Mouse (Mus musculus) ES-E14 (cell line): ENCODE results near the gene Itgb7. TPM values are rescaled to one million over a fixed set of nuclear protein-coding genes. Genes with fewer than 3 reads are reported as not detected.

ENCODE experiments used
- DNase-seq: peaks from one replicate; pipeline ENCODE4 v3.0.0-alpha.2; 2013; ENCODE audit warnings: low read depth, low spot score
- H3K27ac ChIP-seq: 2 replicates; pipeline ENCODE4 v1.5.1; 2012; ENCODE audit warnings: low read depth, mild to moderate bottlenecking, low read length, moderate library complexity, mixed read lengths; ENCODE audit not compliant: poor library complexity, insufficient read depth, severe bottlenecking
- H3K36me3 ChIP-seq: 2 replicates; pipeline ENCODE4 v1.6.1; 2012; ENCODE audit warnings: mild to moderate bottlenecking, low read length, moderate library complexity, mixed read lengths; ENCODE audit not compliant: control insufficient read depth, poor library complexity, insufficient read depth, severe bottlenecking
- H3K4me1 ChIP-seq, 2 experiments: fragments of 150-350 bp in 1 of 2; sonication (generic) in 1 of 2; 2 replicates each; pipeline ENCODE4 v1.6.1; 2012; ENCODE audit warnings: low read length in 2 of 2, mild to moderate bottlenecking in 1 of 2, mixed read lengths in 1 of 2; ENCODE audit not compliant: control insufficient read depth in 2 of 2, insufficient read depth in 2 of 2, poor library complexity in 1 of 2
- H3K4me3 ChIP-seq, 2 experiments: fragments of 150-350 bp in 1 of 2; sonication (generic) in 1 of 2; 2 replicates each; pipeline ENCODE4 v1.5.1; 2012; ENCODE audit warnings: low read length in 2 of 2, low read depth in 1 of 2, mild to moderate bottlenecking in 1 of 2, mixed read lengths in 1 of 2; ENCODE audit not compliant: insufficient read depth in 1 of 2, poor library complexity in 1 of 2, severe bottlenecking in 1 of 2
- H3K9ac ChIP-seq: 2 replicates; pipeline ENCODE4 v1.6.1; 2012; ENCODE audit warnings: low read depth, mild to moderate bottlenecking, low read length, mixed read lengths; ENCODE audit not compliant: poor library complexity, insufficient read depth, severe bottlenecking
- H3K9me3 ChIP-seq: fragments of 150-350 bp; sonication (generic); 2 replicates; pipeline ENCODE4 v1.6.1; 2012; ENCODE audit warnings: low read depth, mild to moderate bottlenecking, low read length; ENCODE audit not compliant: control insufficient read depth, insufficient read depth
- CHD2 ChIP-seq: IDR thresholded peaks from 2 replicates; pipeline ENCODE4 v1.6.1; 2014; ENCODE audit warnings: mild to moderate bottlenecking, low read depth, low read length, inconsistent platforms
- HCFC1 ChIP-seq: IDR thresholded peaks from 2 replicates; pipeline ENCODE4 v1.6.1; 2012; ENCODE audit warnings: low read length, inconsistent platforms, borderline replicate concordance; ENCODE audit not compliant: insufficient read depth
- MAFK ChIP-seq: IDR thresholded peaks from 2 replicates; pipeline ENCODE4 v1.6.1; 2014; ENCODE audit warnings: mild to moderate bottlenecking, low read depth, low read length, inconsistent platforms; ENCODE audit not compliant: insufficient read depth
- ZC3H11A ChIP-seq: IDR thresholded peaks from 2 replicates; pipeline ENCODE4 v1.6.1; 2012; ENCODE audit warnings: low read depth, mild to moderate bottlenecking, inconsistent platforms, low read length, borderline replicate concordance
- ZNF384 ChIP-seq: IDR thresholded peaks from 2 replicates; pipeline ENCODE4 v1.6.1; 2012; ENCODE audit warnings: low read depth, low read length, inconsistent platforms
- in situ Hi-C, 2 experiments: fragments of 600-800 bp; cut with MboI; formaldehyde crosslinking; loops; one replicate each; pipeline ENCODE4 v1.15.1; 2025; ENCODE audit warnings: low sequenced_read_pairs in 2 of 2, inconsistent platforms in 1 of 2; ENCODE audit not compliant: unreplicated experiment in 2 of 2
- total RNA-seq: library from RNA; depleted of rRNA; stranded (reverse); fragments of 300-350 nt; gene quantifications from 2 replicates; pipeline ENCODE4 v1.2.3, GENCODE M21; 2012

Gene Itgb7
- total RNA-seq, 1 experiment: 34.0 TPM

DNA sequence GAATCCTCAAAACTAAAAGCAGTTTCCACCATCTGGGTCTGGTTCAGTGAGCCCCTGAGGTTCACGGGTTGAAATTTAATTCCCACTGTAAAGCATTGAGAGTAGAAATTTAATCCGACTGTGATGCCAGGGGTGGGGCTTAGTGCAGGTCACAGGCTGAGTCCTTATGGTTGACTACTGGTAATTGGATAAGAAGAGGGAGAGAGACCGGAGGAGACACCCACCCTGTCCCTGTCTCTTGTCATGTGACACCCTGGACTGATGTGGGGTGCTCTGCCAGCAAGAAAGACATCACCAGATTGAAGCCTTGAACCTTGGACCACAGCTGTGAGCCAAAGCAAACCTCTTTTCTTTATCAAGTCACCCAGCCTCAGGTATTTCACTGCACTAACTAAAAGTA, 48.7 kb downstream of the Itgb7 start:
- H3K27ac ChIP-seq: no peak overlapping the region
- no peak overlapping the region for H3K9ac ChIP-seq
- peaks cover 5 to 18% of the 10 kb centered on the region in 2 experiments; a peak in 2 of 4 replicates for H3K4me1 ChIP-seq
- peaks cover 26% of the 10 kb centered on the region for H3K36me3 ChIP-seq
- H3K9me3 ChIP-seq: no peaks in the 10 kb centered on the region
- DNase-seq: no peak
- no peak overlapping the region for H3K4me3 ChIP-seq
- in situ Hi-C loops: no loop called here
- TF ChIP-seq MAFK (no peak), CHD2 (no peak), HCFC1 (no peak)

DNA sequence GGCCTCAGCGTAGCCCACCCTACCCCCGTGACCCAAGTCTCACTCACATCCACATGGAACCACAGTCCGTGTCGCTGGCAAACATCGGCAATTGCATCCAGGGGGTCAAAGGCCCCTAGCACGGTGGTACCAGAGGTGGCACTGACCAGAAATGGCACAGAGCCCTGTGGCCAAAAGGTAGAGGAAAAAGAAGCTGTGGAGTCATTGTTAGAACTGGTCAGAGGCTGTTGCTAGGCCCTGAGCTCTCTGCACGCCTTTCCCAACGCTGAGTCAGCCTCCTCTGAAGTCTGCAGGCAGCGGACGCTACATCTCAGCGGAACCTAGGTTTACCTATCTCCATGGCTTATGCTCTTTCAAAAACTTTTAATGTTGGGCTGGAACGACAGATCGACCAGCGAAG, 51.8 kb downstream of the Itgb7 start:
- Histone ChIP-seq H3K4me1 (peaks cover 8 to 18% of the 10 kb centered on the region in 2 experiments; a peak in 1 of 4 replicates), H3K36me3 (peaks cover 16% of the 10 kb centered on the region), H3K27ac (peak overlapping the region; percentile 34; the same call in 1 of the 2 replicates), H3K9ac (peak overlapping the region; percentile 71; the same call in 1 of the 2 replicates), H3K9me3 (no peaks in the 10 kb centered on the region), H3K4me3 (peak overlapping the region; percentile 60 to 62)
- in situ Hi-C loops: no loop called here
- DNase-seq: no peak
- TF ChIP-seq ZNF384 (no peak), MAFK (peak; percentile 69)

DNA sequence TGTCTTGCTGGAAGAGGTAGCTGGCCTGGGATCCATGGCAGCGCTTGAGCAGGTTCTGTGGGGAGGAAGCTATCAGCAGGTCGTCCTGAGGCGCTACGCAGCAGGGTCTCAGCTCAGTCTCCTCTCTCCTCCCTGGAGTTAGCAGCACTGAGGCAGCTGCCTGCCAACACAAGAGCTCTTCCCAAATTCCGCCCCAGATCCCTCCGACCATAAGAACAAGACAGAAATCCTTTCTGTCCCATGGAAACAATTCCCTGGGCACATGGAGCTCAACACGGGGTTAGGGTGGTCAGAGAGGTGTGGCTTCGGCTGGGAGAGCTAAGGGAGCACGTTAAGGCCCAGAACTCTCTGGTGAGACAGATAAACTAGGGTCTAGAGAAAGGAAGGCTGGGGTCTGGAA, 52.6 kb downstream of the Itgb7 start:
- Histone ChIP-seq H3K9me3 (no peaks in the 10 kb centered on the region), H3K27ac (peak overlapping the region; percentile 34; the same call in 1 of the 2 replicates), H3K36me3 (peaks cover 14% of the 10 kb centered on the region), H3K9ac (peak overlapping the region; percentile 71; the same call in 1 of the 2 replicates), H3K4me3 (peak overlapping the region; percentile 60 to 62), H3K4me1 (peaks cover 8 to 18% of the 10 kb centered on the region in 2 experiments; a peak in 1 of 4 replicates)
- in situ Hi-C loops: no loop called here
- no peak for DNase-seq
- no peak for TF ChIP-seq HCFC1
- TF ChIP-seq CHD2: no peak
- TF ChIP-seq ZC3H11A: no peak
- TF ChIP-seq MAFK: no peak
- no peak for TF ChIP-seq ZNF384

DNA sequence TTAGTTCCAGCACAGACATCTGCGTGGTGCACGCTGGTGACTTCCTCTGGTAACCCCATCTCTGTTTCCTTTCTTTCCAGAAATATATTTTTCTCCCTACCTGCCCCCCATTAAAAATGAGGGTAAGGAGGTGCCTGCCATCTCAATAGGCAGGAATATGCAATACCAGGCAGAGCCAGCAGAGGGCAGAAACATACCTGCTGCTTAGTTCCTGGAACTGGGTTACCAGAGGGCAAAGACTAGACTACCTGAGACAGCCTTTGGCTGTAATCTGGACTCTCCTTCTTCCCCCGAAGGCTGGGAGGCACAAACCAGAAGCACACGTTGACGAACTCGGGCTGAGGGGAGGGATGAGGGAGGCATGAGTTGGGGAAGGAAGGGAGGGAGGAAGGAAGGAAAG, 53.5 kb downstream of the Itgb7 start:
- peak; percentile 76 for DNase-seq
- no peak for TF ChIP-seq HCFC1
- peak; percentile 35; the same call in 1 of the 2 replicates for TF ChIP-seq ZC3H11A
- Histone ChIP-seq H3K9me3 (no peaks in the 10 kb centered on the region), H3K27ac (peak overlapping the region; percentile 34; the same call in 1 of the 2 replicates), H3K36me3 (peaks cover 9% of the 10 kb centered on the region; the same call in 1 of the 2 replicates), H3K9ac (peak overlapping the region; percentile 71; the same call in 1 of the 2 replicates), H3K4me3 (peak overlapping the region; percentile 60 to 62), H3K4me1 (peaks cover 8 to 18% of the 10 kb centered on the region in 2 experiments; a peak in 2 of 4 replicates)
- in situ Hi-C loops: no loop called here

DNA sequence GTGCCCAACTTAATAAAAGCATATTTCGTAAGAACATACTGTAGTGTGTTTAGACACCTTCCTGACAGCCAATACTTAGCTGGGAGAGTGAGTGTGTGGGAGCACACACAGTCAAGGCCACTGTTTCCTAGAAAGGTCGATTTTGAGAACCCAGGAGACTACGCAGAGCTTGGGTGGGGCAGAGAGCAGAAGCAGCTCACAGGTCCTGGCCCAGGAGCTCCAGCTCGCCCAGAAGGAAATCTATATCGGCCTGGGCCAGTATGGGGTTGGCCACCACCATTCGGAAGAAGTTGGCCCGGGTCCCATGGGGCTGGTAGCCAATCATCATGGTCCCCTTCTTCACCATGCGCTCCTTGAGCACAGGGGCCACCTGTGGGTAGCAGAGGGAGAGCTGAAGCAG, 54.3 kb downstream of the Itgb7 start:
- Histone ChIP-seq H3K9me3 (no peaks in the 10 kb centered on the region), H3K36me3 (0 out of 2 replicates have a peak, but pooled peaks cover 4% of the 10 kb centered on the region), H3K9ac (peak overlapping the region; percentile 27; the same call in 1 of the 2 replicates), H3K27ac (no peak overlapping the region), H3K4me1 (peaks cover 8 to 18% of the 10 kb centered on the region in 2 experiments; a peak in 2 of 4 replicates), H3K4me3 (peak overlapping the region in 1 of 2 experiments; percentile 33; a peak in 2 of 4 replicates)
- TF ChIP-seq ZNF384 (no peak), ZC3H11A (no peak), HCFC1 (no peak)
- DNase-seq: no peak
- in situ Hi-C loops: no loop called here
